Mouse (Mus musculus) G1E (cell line): Measurements from ENCODE around the gene Qrich1.

Experiments
- CTCF ChIP-seq: IDR thresholded peaks from 2 replicates; pipeline ENCODE4 v1.5.1; 2012; ENCODE audit warnings: low read depth, low read length, inconsistent platforms, mixed read lengths
- GATA1 ChIP-seq: IDR thresholded peaks from 2 replicates; pipeline ENCODE4 v1.6.1; 2012; ENCODE audit warnings: borderline replicate concordance, low read length, inconsistent platforms, mixed read lengths

GRCm38 (mm10) chr9:108601986-108602385 is 85.4 kb downstream of the Qrich1 start:
- no peak for TF ChIP-seq CTCF
- no peak for TF ChIP-seq GATA1
